In genomic region chr9:70338894-70339293, GRCm38 (mm10) we compare ENCODE assay signal across 25 mouse cellular contexts.
DNase-seq lines count a peak whose midpoint lies in the region; ATAC-seq and TF ChIP-seq lines count a peak whose summit lies in the region.
"Had no signal": no experiment of that assay in that cellular context is flagged by ENCODE, and none has a peak within 500 bp of the region (broad histone marks: within the 10 kb centered on the region; RNA-seq: fewer than 3 reads in every experiment).

No protein-coding gene starts in this region.

- no peak for TF ChIP-seq CTCF in left cerebral cortex, adult 2 months (IDR thresholded peaks at IDR 0.05)
- TF ChIP-seq CTCF in brain, embryonic 14.5 days (IDR thresholded peaks at IDR 0.05; ENCODE audit: borderline replicate concordance, extremely low read depth, insufficient read depth, insufficient read length): no peak

- intact Hi-C loops in left cerebral cortex, adult 2 months (cut with DNase I): loop anchor here (1.0 to 2.0 kb wide), 4 partner anchors 20 to 234 kb away; no protein-coding TSS in a partner anchor
- intact Hi-C loops in left cerebral cortex, postnatal 4 days (cut with DNase I): no loop called here

- TF ChIP-seq POLR2A in brain, embryonic 14.5 days (IDR thresholded peaks at IDR 0.05; ENCODE audit: borderline replicate concordance, extremely low read depth, insufficient read depth, insufficient read length, poor library complexity, severe bottlenecking): no peak

- no peak for DNase-seq in frontal cortex, postnatal 25 days (ENCODE audit: low spot score in 2 of 2)
- no peak for DNase-seq in left cerebral cortex, adult 2 months (ENCODE audit: extremely low spot score in 1 of 2, low spot score in 2 of 2)
- no peak for DNase-seq in left cerebral cortex, postnatal 4 days
- peak; percentile 9 for DNase-seq in R1 (ENCODE audit: low read depth, low spot score)
- peak; percentile 36 for DNase-seq in brain, embryonic 14.5 days (ENCODE audit: low read depth)
- no peak for DNase-seq in gastrocnemius, postnatal 10 days
- DNase-seq: adrenal gland, adult 8-10 months; adrenal gland, postnatal 25 days; B cell, adult 2 months; cerebellum, adult 11 months; cerebellum, adult 2 months; cerebellum, adult 9-11 months; cerebellum, postnatal 25 days; embryo, embryonic 11 days; heart, adult 11 months had no signal

- H3K27ac ChIP-seq in left cerebral cortex, adult 2 months: peak overlapping the region; percentile 84
- H3K27ac ChIP-seq: embryonic facial prominence, embryonic 10.5 days; embryonic facial prominence, embryonic 13.5 days; forebrain, embryonic 12.5 days; hindbrain, embryonic 12.5 days; hindbrain, embryonic 15.5 days had no signal

- peak; percentile 56 for ATAC-seq in frontal cortex, adult (ENCODE audit: low TSS enrichment)
- ATAC-seq: activated CD4-positive, CD25-positive, alpha-beta regulatory T cell, adult 4 months; forebrain, embryonic 16.5 days; intestine, postnatal 0 days had no signal

- H3K4me3 ChIP-seq in left cerebral cortex, adult 2 months: no peak overlapping the region
- H3K4me3 ChIP-seq: embryonic facial prominence, embryonic 10.5 days; embryonic facial prominence, embryonic 13.5 days; erythroblast, embryonic 14.5 days; forebrain, embryonic 12.5 days; hindbrain, embryonic 12.5 days; hindbrain, embryonic 15.5 days had no signal

Comparison
In these comparisons a context has a peak if more than half of its experiments do, and no peak if none do; other contexts are left out.
1. DNase-seq: peak in R1 (single experiment) and brain, embryonic 14.5 days (single experiment); none in frontal cortex, postnatal 25 days (0 of 2), left cerebral cortex, adult 2 months (0 of 2), left cerebral cortex, postnatal 4 days (single experiment) and gastrocnemius, postnatal 10 days (single experiment).